Mouse (Mus musculus) forebrain, embryonic 11.5 days (tissue): ENCODE data around the gene Dnajb4. TPM values are rescaled to one million over a fixed set of nuclear protein-coding genes. Genes with fewer than 3 reads are reported as not detected.

Experiments used
- ATAC-seq: fragments of 200-750 bp; cut with Nextera tagmentation; replicated peaks from 2 replicates; pipeline ENCODE4 v1.8.0; 2017; ENCODE audit warnings: moderate TSS enrichment; ENCODE audit not compliant: low FRiP score
- DNase-seq: peaks from one replicate; pipeline ENCODE4 v3.0.0-alpha.2; 2017; ENCODE audit warnings: low spot score
- H3K27ac ChIP-seq: fragments of 300-500 bp; sonication (generic); 2 replicates; pipeline ENCODE4 v1.5.1; 2014; ENCODE audit warnings: low read depth, low read length
- H3K27me3 ChIP-seq: fragments of 300-500 bp; sonication (generic); 2 replicates; pipeline ENCODE4 v1.6.1; 2014; ENCODE audit warnings: mild to moderate bottlenecking, low read length, mixed read lengths; ENCODE audit not compliant: control insufficient read depth, insufficient read depth
- H3K36me3 ChIP-seq: fragments of 300-500 bp; sonication (generic); 2 replicates; pipeline ENCODE4 v1.6.1; 2014; ENCODE audit warnings: mild to moderate bottlenecking, low read length, moderate library complexity, mixed read lengths; ENCODE audit not compliant: control insufficient read depth, insufficient read depth
- H3K4me1 ChIP-seq: fragments of 300-500 bp; sonication (generic); replicated peaks from 2 replicates; pipeline ENCODE4 v1.6.1; 2014; ENCODE audit warnings: low read length, mixed read lengths; ENCODE audit not compliant: control insufficient read depth, insufficient read depth
- H3K4me2 ChIP-seq: fragments of 300-500 bp; sonication (generic); 2 replicates; pipeline ENCODE4 v1.6.1; 2014; ENCODE audit warnings: low read depth, mild to moderate bottlenecking, low read length, moderate library complexity, mixed read lengths; ENCODE audit not compliant: severe bottlenecking
- H3K4me3 ChIP-seq: fragments of 300-500 bp; sonication (generic); 2 replicates; pipeline ENCODE4 v1.5.1; 2014; ENCODE audit warnings: low read depth, low read length
- H3K9ac ChIP-seq: fragments of 300-500 bp; sonication (generic); 2 replicates; pipeline ENCODE4 v1.6.1; 2014; ENCODE audit warnings: low read length
- H3K9me3 ChIP-seq: fragments of 300-500 bp; sonication (generic); 2 replicates; pipeline ENCODE4 v1.6.1; 2016; ENCODE audit warnings: low read length, mixed read lengths; ENCODE audit not compliant: control insufficient read depth
- WGBS: fragments of 180-500 bp; shearing (Covaris S2); extraction: QIAGEN DNeasy Blood & Tissue Kit; methylation state at CpG from one replicate; pipeline ENCODE4 v1.1.7; 2014; 5-methylcytosine and 5-hydroxymethylcytosine counted together
- polyA plus RNA-seq: library from polyadenylated mRNA; unstranded; fragments of >200 nt; fragmentation: Nextera tagmentation; extraction: Ambion mirVana; gene quantifications from 2 replicates; pipeline ENCODE4 v1.2.1, GENCODE M21; 2014

The Dnajb4 gene
- polyA plus RNA-seq, 1 experiment from 2014 or later, result 28.2 TPM

DNA sequence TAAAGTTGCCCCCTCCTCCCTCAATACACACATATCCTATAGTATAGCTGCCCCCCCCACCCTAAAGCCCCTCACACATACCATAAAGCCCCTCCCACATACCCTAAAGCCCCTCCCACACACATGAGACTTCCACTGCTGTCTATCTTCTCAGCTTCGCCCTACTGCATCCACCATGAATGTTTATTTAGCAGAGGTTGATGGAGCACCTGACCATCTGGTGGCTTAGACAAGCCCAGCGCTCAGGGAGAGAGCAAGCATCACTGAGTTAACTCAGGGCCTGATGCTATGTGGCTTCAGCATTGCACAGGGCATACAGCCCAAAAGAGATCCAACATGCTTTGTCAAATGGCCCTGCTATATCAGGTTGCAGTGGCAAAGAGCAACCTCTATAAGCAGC is 57.0 kb downstream of the Dnajb4 start:
- Histone ChIP-seq H3K27ac (no peak overlapping the region), H3K9ac (no peak overlapping the region), H3K9me3 (no peaks in the 10 kb centered on the region), H3K4me1 (no peaks in the 10 kb centered on the region), H3K36me3 (no peaks in the 10 kb centered on the region), H3K4me3 (no peak overlapping the region), H3K27me3 (no peaks in the 10 kb centered on the region), H3K4me2 (no peak overlapping the region)
- 98% methylated on average over 2 of the region's 2 CpGs for WGBS
- ATAC-seq, result no peak
- no peak for DNase-seq

DNA sequence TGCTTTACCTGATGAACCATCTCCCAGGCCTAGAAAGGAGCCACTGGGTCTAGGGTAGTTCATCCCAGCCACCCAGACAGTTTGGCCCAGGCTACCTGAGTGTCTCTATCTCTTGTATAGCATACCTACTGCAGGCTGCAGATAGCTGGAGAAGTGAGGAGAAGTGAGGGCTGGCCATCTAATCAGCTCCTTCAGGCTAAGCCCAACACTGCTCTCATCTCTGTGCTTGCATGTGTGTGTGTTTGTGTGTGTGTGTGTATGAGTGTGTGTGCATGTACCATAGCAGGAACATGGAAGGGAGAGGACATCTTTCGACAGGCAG is 57.7 kb downstream of the Dnajb4 start:
- Histone ChIP-seq H3K9ac (no peak overlapping the region), H3K4me3 (no peak overlapping the region), H3K27ac (no peak overlapping the region), H3K36me3 (no peaks in the 10 kb centered on the region), H3K9me3 (no peaks in the 10 kb centered on the region), H3K4me2 (no peak overlapping the region), H3K4me1 (no peaks in the 10 kb centered on the region), H3K27me3 (no peaks in the 10 kb centered on the region)
- WGBS, result 94% methylated on average over 1 of the region's 1 CpGs
- DNase-seq, result no peak
- no peak for ATAC-seq

DNA sequence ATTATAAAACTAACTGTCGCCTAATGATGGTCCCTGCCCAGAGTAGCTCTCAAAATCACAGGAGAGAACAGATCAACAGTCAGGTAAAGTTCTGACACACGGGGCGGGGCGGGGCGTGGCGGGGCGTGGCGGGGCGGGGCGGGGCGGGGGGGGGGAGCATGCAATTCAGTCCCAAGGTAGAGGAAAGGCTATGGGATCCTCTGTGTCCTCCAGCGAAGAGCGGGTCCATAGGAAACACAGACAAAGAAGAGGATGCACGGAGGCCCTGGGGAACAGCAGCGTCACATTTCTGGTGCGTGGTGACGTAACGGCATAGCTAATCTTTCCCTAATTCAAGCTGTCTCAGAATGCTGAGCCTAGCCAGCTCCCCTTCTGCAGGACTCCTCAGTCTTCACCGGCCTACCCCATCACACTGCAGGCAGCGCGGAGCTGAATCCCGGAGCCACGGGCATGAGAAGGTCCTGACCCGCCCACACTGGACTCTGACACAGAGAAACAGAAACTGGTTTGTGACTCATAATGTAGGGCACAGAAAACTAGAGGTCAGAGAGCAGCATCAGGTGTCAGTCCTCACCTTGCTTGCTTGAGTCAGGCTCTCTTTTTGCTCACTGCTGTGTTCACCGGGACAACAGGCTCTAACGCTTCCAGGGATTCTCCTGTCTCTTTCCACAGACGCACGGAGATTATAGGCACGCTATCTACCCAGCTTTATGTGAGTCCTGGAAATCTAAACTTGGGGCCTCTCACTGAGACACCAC is 58.2 kb downstream of the Dnajb4 start:
- peak overlapping the region; percentile 27; the same call in 1 of the 2 replicates for H3K4me2 ChIP-seq
- ATAC-seq (peak; percentile 50), DNase-seq (no peak)
- no peaks in the 10 kb centered on the region for H3K27me3 ChIP-seq
- H3K4me3 ChIP-seq, result no peak overlapping the region
- no peak overlapping the region for H3K27ac ChIP-seq
- H3K4me1 ChIP-seq, result no peaks in the 10 kb centered on the region
- no peaks in the 10 kb centered on the region for H3K36me3 ChIP-seq
- WGBS, result 67% methylated on average over 26 of the region's 29 CpGs
- H3K9me3 ChIP-seq, result no peaks in the 10 kb centered on the region
- H3K9ac ChIP-seq, result no peak overlapping the region

DNA sequence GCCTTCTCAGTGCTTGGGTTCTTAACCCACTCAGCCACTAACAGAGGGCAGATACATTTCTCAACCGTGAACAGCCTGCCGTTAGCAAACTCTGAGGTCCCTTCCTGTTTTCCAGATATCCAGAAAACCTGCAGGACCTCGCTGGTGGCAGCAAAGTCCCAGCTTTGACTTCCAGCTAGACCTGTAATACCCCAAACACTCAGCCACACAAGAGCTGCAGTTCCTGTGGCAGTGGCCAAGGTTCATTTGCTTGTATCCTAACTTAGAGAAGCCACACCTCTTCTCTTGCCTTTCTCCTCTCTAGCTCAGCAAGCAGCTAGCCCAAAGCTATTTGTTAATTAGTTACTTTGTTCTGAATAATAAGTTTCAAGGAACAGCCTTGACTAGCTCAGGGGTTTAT is 60.2 kb downstream of the Dnajb4 start:
- H3K4me2 ChIP-seq, result no peak overlapping the region
- H3K9ac ChIP-seq, result no peak overlapping the region
- no peaks in the 10 kb centered on the region for H3K36me3 ChIP-seq
- WGBS, result 68% methylated on average over 3 of the region's 3 CpGs
- ATAC-seq (no peak), DNase-seq (no peak)
- no peak overlapping the region for H3K4me3 ChIP-seq
- H3K27me3 ChIP-seq, result no peaks in the 10 kb centered on the region
- H3K27ac ChIP-seq, result no peak overlapping the region
- H3K9me3 ChIP-seq, result no peaks in the 10 kb centered on the region
- H3K4me1 ChIP-seq, result no peaks in the 10 kb centered on the region

DNA sequence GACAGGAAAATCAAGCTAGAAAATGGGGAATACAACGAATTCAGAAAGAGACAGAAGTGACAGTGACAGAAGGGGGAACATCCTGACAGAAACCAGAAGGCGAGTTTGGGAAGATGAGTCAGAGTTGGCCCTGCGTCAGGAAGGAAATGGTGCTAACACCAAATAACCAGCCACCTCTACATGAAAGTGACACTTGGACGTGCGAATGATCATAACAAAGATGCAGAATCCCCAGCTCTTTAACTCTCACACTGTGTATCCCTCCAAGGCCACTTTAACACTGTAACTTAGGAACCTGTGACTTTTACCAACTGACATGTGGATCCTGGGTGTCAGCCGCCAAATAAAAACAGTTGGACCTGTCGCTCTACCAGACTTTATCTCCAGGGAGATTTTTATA is 60.7 kb downstream of the Dnajb4 start:
- no peak overlapping the region for H3K4me2 ChIP-seq
- H3K9me3 ChIP-seq, result no peaks in the 10 kb centered on the region
- no peak overlapping the region for H3K27ac ChIP-seq
- WGBS, result 87% methylated on average over 7 of the region's 7 CpGs
- no peak for DNase-seq
- H3K9ac ChIP-seq, result no peak overlapping the region
- no peak for ATAC-seq
- H3K4me1 ChIP-seq, result no peaks in the 10 kb centered on the region
- H3K4me3 ChIP-seq, result no peak overlapping the region
- no peaks in the 10 kb centered on the region for H3K36me3 ChIP-seq
- no peaks in the 10 kb centered on the region for H3K27me3 ChIP-seq

DNA sequence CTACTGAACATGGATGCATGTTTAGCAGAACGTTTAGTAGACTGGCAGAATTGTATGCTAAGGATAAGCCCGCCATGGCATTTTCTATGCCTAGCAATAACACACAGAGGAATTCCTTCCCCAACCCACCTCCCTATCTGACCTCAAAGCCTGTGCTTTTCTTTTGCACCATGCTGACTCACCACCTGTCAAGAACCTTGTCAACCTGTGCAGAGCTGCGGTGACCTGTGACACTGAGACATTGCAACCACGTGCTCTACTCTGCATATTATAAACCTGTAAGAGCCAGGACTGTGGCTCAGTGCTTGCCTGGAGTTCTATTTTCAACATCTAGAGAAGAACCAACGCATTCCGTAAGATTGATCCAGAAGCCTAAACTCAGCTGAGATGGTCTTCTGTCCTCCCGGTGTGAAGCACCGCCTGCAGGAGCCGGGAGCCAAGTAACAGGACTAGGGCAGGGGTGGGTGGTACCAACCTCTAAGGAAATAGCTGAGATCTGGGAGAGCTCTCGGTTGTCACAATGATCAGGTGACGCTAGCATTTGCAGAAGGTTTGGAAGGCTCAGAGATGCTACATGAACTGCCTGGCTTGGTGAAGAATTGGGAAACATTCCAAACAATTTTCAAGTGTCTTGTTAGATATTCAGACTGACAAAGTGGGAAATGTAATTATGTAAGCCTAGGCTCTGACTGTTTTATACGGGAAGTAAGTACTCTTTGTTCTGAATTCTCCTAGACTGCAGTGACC is 62.8 kb downstream of the Dnajb4 start:
- Histone ChIP-seq H3K27me3 (no peaks in the 10 kb centered on the region), H3K4me1 (no peaks in the 10 kb centered on the region), H3K4me2 (no peak overlapping the region), H3K27ac (no peak overlapping the region), H3K36me3 (no peaks in the 10 kb centered on the region), H3K4me3 (no peak overlapping the region), H3K9me3 (no peaks in the 10 kb centered on the region), H3K9ac (no peak overlapping the region)
- ATAC-seq (no peak), DNase-seq (no peak)
- 78% methylated on average over 12 of the region's 12 CpGs for WGBS

DNA sequence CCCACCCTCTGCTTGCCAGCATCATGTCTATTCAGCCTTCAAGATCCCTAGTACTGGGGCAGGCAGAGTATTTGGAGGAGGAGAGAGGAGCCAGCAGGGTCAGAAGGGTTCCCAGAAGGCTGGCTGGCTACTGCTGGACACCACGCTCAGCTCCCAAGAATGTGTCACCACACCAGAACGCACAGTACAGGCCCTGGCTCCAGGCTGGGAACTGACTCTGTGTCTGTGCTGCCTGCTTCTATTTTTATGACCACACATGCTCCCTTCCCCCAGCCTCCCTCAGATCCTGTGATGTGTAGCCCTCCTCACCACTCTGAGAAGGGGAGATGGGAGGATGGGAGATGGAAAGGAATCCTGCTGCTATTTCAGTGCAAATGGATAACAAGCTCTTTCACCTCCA is 64.9 kb downstream of the Dnajb4 start:
- H3K9me3 ChIP-seq, result no peaks in the 10 kb centered on the region
- no peak overlapping the region for H3K4me3 ChIP-seq
- ATAC-seq (0 out of 2 replicates have a peak, but pooled peaks have one; percentile 42), DNase-seq (no peak)
- H3K9ac ChIP-seq, result no peak overlapping the region
- H3K4me1 ChIP-seq, result no peaks in the 10 kb centered on the region
- no peak overlapping the region for H3K4me2 ChIP-seq
- H3K27ac ChIP-seq, result no peak overlapping the region
- no peaks in the 10 kb centered on the region for H3K36me3 ChIP-seq
- WGBS, result 71% methylated on average over 2 of the region's 2 CpGs
- no peaks in the 10 kb centered on the region for H3K27me3 ChIP-seq

DNA sequence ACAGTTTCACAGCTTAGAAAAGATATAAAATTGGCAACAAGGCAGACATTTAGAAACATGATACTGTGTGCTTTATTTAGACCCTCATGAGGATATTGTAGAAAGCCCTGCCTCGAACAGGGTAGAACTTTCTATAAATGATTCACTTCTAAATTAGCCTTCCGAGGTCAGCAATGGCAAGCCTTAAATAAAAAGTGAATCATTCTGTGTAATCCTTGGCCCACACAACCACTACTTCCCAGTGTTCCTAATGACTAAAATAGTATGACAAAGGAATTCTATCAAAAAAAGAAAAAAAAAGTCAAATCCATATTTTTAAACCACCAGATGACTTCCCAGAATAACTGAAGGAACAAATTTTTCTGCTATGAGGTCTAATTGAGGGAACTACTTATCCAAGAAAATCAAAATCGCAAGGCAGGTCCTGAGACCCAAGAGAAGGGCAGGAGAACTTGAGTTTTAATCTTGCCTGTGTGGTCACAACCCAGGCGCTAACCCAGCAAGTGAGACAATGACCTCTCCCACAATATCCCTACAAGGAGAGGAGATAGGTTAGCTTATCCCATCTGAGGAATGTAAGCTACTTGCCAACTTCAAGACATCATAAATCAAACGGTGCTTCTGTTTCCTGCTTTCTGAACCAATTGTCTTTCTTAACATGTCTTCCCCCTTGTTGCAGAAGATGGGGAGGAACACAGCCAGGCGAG is 67.0 kb downstream of the Dnajb4 start:
- H3K4me2 ChIP-seq, result no peak overlapping the region
- ATAC-seq (no peak), DNase-seq (no peak)
- no peaks in the 10 kb centered on the region for H3K27me3 ChIP-seq
- no peaks in the 10 kb centered on the region for H3K36me3 ChIP-seq
- no peak overlapping the region for H3K27ac ChIP-seq
- H3K4me3 ChIP-seq, result no peak overlapping the region
- 89% methylated on average over 6 of the region's 6 CpGs for WGBS
- H3K9me3 ChIP-seq, result no peaks in the 10 kb centered on the region
- no peak overlapping the region for H3K9ac ChIP-seq
- H3K4me1 ChIP-seq, result no peaks in the 10 kb centered on the region
